Mouse (Mus musculus): Measurements from ENCODE around the gene Kcnd3.

- TF ChIP-seq CTCF (IDR thresholded peaks at IDR 0.05; ENCODE audit: low read depth) (no peak), EP300 (IDR thresholded peaks at IDR 0.05; ENCODE audit: low read depth) (no peak)
Measured at GRCm38 (mm10) chr3:105521639-105522038, 69.5 kb downstream of the Kcnd3 start.

Data from liver, postnatal 0 days (tissue).